Mouse (Mus musculus) embryo, embryonic 11 days (tissue): Measurements from ENCODE around the gene Dnmbp.
"Not testable (repeated sequence)": the region's sequence is repeated elsewhere in the genome, so short reads cannot be mapped to it uniquely, and the experiment has no call there.

ENCODE experiments used
- DNase-seq: peaks from one replicate; pipeline ENCODE4 v3.0.0-alpha.2; 2015

Dnmbp gene

GRCm38 (mm10) chr19:43939769-43940689, at the start of gene Dnmbp:
Gene Dnmbp (minus strand): TSS chr19:43940191.
- peak; percentile 90 for DNase-seq

- DNase-seq, result peak; percentile 41
Measured at GRCm38 (mm10) chr19:43986069-43986794, 46.2 kb upstream of the Dnmbp start, which contains the start of gene Cpn1. Gene Cpn1 (minus strand): TSS chr19:43986556.

DNA sequence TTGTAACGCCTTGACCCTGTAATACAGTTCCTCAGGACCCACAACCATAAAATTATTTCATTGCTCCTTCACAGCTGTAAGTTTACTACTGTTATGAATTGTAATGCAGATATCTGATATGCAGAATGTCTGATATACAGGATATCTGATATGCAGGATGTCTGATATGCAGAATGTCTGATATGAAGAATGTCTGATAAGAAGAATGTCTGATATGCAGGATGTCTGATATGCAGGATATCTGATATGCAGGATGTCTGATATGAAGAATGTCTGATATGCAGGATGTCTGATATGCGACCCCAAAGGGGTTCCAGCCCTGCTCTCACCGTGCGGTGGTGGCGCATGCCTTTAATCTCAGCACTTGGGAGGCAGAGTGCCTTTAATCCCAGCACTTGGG, 42.0 kb upstream of the Dnmbp start:
- DNase-seq, result no peak

DNA sequence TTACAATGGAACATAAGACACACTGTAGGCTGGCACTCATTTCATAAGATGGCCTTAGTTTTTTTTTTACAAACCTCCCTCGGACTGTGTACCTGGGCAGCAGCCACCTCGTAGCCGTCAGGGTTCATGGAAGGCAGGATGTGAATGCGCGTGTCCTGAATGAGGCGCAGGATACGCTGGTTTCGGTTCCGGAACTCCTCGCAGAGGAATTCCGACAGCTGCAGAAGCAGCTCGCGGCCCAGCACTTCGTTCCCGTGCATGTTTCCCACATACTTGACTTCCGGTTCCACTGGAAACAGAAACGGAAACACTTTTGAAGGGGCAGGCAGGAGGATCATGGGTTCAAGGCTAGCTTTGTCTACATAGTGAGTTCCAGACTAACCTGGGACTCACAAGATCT, 40.7 kb upstream of the Dnmbp start:
- no peak for DNase-seq

DNA sequence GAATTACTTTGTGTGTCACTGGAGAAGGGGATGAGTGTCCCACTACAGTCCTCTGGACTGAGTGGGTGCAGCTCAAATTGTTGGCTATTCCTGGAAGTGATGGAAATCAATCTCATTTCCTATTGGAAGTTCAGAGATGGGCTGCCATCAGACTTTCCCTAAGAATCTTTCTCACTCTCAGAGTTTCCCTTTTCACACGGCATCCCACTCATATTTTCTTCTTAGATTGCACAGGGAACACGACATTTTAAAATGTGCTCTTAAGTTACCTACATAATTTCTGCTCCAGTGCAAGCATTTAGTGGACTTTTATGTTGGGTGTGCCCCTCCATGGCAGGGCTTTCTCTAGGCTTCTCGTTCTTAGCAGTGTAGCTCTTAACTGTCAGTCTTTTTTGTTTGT, 37.8 kb upstream of the Dnmbp start:
- DNase-seq, result no peak

DNA sequence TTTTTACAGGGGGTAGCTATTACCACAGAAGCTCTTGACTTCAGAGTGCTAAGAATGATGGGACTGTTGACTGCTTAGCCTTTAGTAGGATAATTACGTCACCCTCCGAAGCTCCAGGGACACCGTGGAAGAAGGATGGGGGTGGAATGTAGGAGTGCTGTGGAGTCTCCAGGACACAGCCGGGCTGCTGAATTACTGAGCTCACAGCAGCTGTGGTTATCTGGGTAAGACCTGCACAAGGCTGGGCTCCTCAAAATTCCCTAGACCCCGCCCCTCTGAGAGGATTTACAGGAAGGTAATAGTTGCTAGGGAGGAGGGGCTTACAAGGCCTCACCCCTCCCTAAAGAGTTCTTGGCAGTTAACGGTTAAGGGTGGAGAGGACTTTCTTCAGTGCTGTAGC, 36.7 kb upstream of the Dnmbp start:
- no peak for DNase-seq

- no peak for DNase-seq
Measured at GRCm38 (mm10) chr19:43974221-43974620, 34.2 kb upstream of the Dnmbp start.

- DNase-seq, result no peak
Measured at GRCm38 (mm10) chr19:43973711-43974110, 33.7 kb upstream of the Dnmbp start.

DNA sequence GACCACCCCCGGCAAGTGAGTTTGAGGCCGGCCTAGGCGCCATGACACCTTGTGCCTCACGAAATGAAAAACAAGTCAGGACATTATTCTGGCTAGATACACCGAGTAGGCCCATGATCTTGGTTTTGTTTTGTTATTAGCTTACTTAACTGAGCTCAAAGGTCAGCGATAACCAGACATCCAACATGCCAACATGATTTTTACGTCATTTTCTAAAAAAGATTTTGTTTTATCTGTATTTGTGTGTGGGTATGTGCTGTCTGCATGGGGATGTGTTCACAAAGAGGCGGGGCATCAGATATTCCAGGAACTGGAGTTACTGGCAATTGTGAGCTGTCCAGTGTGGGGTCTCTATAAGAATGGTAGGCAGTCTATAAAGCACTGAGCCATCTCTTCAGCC, 32.1 kb upstream of the Dnmbp start:
- DNase-seq, result no peak

DNA sequence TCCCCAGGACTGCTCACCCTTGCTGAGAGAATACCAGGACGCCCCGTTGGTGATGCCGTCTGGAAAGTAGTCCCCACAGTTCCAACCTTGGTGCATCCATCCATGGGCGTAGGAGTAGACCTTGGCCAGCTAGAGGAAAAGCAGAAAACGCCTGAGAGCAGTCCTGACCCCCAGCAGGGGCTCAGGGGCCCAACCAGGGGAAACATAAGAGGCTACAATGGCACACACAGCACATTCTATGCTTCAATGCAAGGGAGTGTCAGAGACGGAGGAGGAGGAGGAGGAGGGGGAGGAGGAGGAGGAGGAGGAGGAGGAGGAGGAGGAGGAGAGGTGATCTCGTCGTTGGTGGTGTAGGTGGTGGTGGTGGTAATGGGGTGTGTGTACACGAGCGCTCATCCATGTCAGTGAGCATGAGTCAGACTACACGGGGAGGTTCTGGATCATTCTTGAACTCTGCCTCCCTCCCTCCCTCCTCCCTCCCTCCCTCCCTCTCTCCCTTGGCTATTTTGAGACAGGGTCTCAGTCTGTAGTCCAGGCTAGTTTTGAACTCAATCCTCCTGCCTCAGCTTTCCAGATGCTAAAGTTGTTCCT, 28.5 kb upstream of the Dnmbp start:
- DNase-seq, result no peak

DNA sequence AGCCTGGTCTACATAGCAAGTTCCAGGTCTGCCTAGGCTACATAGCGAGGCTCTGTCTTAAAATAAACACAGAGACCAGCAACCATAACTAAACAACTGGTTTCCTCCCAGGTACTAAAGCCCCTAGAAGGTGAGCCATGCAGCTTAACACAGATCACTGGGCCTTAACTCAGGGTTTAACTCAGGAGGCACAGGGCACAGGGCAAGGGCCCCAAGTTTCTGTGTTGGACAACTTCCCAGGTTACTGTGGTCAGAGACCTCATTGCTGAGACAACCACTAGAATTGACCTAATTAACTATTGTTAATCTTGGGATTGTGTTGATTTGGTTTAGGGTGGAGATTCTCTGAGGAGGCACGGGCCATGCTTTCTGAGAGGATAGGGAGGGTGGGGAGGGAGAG, 26.5 kb upstream of the Dnmbp start:
- DNase-seq, result no peak

GRCm38 (mm10) chr19:43965496-43966085, 25.6 kb upstream of the Dnmbp start:
- no peak for DNase-seq

DNA sequence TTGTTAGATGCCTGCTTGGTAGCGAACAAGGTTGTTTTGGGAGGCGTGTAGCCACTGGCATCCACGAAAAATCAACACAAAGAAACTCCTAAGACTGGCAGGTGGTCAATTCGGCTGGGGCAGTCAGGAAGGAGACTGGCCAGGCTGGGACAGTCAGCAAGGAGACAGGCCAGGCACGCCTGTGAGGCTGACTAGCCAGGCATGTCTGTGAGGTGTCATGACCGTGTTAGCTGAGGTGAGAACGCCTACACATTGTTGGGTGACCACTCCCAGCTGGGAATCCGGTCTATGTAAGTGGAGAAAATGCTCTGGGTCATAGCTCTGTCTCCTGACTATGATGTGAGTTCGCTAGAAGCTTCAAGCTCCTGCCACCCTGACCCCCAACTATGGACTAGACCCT, 22.8 kb upstream of the Dnmbp start:
- DNase-seq, result no peak

DNA sequence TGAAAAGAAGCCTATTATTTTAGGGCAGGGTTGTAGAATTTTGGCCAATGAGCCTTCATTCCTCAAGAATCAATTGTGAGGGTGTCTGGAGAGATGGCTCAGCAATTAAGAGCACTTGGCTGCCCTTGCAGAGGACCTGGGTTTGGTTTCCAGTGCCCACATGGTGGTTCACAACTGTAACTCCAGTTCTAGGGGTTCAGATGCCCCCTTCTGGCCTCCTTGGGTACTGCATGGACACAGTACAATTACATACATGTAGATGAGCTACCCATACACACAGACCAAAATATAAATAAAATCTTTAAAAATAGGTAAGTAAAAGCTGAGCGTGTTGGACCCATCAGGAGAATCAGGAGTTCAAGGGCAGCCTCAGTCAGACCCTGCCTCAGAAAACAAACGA, 21.2 kb upstream of the Dnmbp start:
- no peak for DNase-seq

DNA sequence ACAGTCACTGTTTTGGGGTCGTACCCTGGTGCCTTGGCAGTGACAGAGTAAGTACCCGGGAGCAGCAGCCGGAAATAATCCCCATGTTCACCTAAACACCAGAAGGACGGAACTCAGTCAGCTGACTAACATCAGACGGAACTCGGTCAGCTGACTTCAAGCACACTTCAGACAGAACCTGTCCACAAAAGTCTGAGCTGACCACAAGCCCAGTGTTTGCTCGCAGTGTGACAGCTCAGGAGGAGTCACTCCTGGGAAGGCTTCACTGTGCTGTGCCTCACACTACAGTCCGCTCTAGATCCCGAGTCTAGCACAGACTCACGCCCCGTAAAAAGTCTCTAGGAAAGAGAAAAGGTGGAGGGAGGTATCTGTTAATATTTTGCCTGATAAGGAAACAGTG, 20.0 kb upstream of the Dnmbp start:
- DNase-seq, result no peak

DNA sequence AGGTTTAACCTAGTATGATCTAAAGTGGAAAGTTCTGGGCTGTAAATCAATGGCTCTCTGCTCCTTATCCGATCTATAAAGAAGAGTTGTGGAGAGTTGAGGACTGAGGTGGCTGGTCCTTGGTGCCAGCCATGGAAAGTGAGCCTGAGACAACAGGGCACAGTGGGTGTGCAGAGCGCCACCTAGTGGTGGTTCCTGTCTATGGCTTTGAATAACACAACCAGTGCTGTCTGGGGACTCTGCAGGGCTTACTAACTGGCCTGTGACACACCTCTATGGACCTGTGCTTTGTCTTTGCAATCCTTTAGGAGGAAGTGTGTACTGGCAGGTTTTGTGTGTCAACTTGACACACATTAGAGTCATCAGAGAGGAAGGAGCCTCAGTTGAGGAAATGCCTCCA, 19.2 kb upstream of the Dnmbp start:
- peak; percentile 78 for DNase-seq

DNA sequence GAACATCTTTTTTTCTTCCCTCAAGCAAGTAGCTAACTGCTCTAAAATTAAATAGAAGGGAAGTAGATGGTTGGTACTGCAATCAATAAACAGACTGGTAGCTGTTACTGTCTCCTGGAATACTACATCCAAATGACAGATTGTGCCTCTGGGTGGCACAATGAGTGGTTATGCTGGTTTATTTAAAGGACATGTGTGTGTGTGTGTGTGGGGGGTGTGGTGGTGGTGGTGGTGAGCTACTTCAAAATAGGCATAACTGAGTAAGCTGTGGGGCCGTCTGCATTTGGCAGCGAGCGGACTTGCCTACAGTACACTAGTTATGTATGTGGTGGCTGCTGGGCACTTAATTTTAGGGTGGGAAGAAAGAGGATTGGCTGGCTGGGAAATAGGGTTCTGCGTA, 17.9 kb upstream of the Dnmbp start:
- DNase-seq, result no peak

GRCm38 (mm10) chr19:43957402-43957801, 17.4 kb upstream of the Dnmbp start:
- DNase-seq, result peak; percentile 27

DNA sequence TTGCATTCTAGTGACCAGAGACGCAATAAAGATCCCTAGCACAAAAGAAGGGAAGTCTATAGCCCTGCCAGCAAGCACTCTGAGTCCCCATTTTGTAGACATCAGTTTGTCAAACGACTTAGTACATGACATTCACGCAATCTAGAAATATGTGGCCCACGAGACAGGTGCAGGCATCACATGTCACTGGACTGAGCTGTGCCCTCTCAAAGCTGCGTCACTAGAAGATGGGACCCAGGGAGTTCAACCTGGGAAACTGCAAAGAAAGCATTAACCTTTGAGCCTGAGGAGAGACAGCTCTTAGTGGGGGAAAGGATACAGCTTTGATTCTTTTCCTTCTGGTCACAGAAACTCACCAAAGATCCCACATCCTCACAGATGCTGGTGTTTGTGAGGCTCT, 15.3 kb upstream of the Dnmbp start:
- DNase-seq, result no peak

GRCm38 (mm10) chr19:43954864-43955263, 14.9 kb upstream of the Dnmbp start:
- DNase-seq, result no peak

- DNase-seq, result not testable (repeated sequence)
Measured at GRCm38 (mm10) chr19:43952936-43953335, 12.9 kb upstream of the Dnmbp start.

GRCm38 (mm10) chr19:43949111-43949810, 9.3 kb upstream of the Dnmbp start:
- DNase-seq, result peak; percentile 63

- DNase-seq, result no peak
Measured at GRCm38 (mm10) chr19:43944566-43944965, 4.6 kb upstream of the Dnmbp start.
